Mouse (Mus musculus) heart, embryonic 15.5 days (tissue): Measurements from ENCODE around the gene Muc20. TPM values are rescaled to one million over a fixed set of nuclear protein-coding genes. Genes with fewer than 3 reads are reported as not detected.

ENCODE experiments used
- ATAC-seq: fragments of 200-750 bp; cut with Nextera tagmentation; replicated peaks from 2 replicates; pipeline ENCODE4 v1.8.0; 2017; ENCODE audit warnings: low read depth, moderate TSS enrichment; ENCODE audit not compliant: insufficient number of reproducible peaks, insufficient read depth, low FRiP score
- H3K27ac ChIP-seq: fragments of 300-500 bp; sonication (generic); 2 replicates; pipeline ENCODE4 v1.5.1; 2015; ENCODE audit warnings: mild to moderate bottlenecking, inconsistent platforms
- H3K27me3 ChIP-seq: fragments of 300-500 bp; sonication (generic); 2 replicates; pipeline ENCODE4 v1.6.1; 2015; ENCODE audit warnings: inconsistent platforms
- H3K36me3 ChIP-seq: fragments of 300-500 bp; sonication (generic); 2 replicates; pipeline ENCODE4 v1.6.1; 2015; ENCODE audit warnings: mild to moderate bottlenecking, inconsistent platforms
- H3K4me1 ChIP-seq: fragments of 300-500 bp; sonication (generic); replicated peaks from 2 replicates; pipeline ENCODE4 v1.6.1; 2015; ENCODE audit warnings: inconsistent platforms
- H3K4me2 ChIP-seq: fragments of 300-500 bp; sonication (generic); 2 replicates; pipeline ENCODE4 v1.6.1; 2015; ENCODE audit warnings: inconsistent platforms, mild to moderate bottlenecking, moderate library complexity
- H3K4me3 ChIP-seq: fragments of 300-500 bp; sonication (generic); 2 replicates; pipeline ENCODE4 v1.5.1; 2015; ENCODE audit warnings: mild to moderate bottlenecking, inconsistent platforms
- H3K9ac ChIP-seq: fragments of 300-500 bp; sonication (generic); 2 replicates; pipeline ENCODE4 v1.6.1; 2015; ENCODE audit warnings: mild to moderate bottlenecking, inconsistent platforms
- H3K9me3 ChIP-seq: fragments of 300-500 bp; sonication (generic); replicated peaks from 2 replicates; pipeline ENCODE4 v1.6.1; 2016; ENCODE audit warnings: inconsistent platforms
- WGBS: fragments of 180-500 bp; shearing (Covaris S2); methylation state at CpG from one replicate; pipeline ENCODE4 v1.1.7; 2015; ENCODE audit warnings: mixed read lengths; 5-methylcytosine and 5-hydroxymethylcytosine counted together
- polyA plus RNA-seq: library from polyadenylated mRNA; unstranded; fragments of >200 nt; fragmentation: Nextera tagmentation; extraction: Ambion mirVana; gene quantifications from 2 replicates; pipeline ENCODE4 v1.2.1, GENCODE M21; 2015

Gene Muc20
- 0.11 TPM in 1 of 2 replicates, not detected in the other for polyA plus RNA-seq

GRCm38 (mm10) chr16:32797426-32797689 lies at the start of gene Muc20:
TSS of gene Muc20 (minus strand) at chr16:32797435.
- ATAC-seq: no peak
- H3K9ac ChIP-seq: no peak within 1 kb of the TSS
- no peaks in the 10 kb centered on the region for H3K9me3 ChIP-seq
- H3K36me3 ChIP-seq: no peaks in the 10 kb centered on the region
- H3K27ac ChIP-seq: no peak within 1 kb of the TSS
- H3K4me3 ChIP-seq: no peak within 1 kb of the TSS
- WGBS: 67% methylated on average over 3 of the region's 3 CpGs
- H3K27me3 ChIP-seq: no peaks in the 10 kb centered on the region
- no peak within 1 kb of the TSS for H3K4me2 ChIP-seq
- peaks cover 19% of the 10 kb centered on the region for H3K4me1 ChIP-seq

GRCm38 (mm10) chr16:32831501-32831900 lies 34.3 kb upstream of the Muc20 start:
- H3K27me3 ChIP-seq: no peaks in the 10 kb centered on the region
- H3K4me3 ChIP-seq: no peak overlapping the region
- no peak overlapping the region for H3K27ac ChIP-seq
- no peak overlapping the region for H3K4me2 ChIP-seq
- no peaks in the 10 kb centered on the region for H3K4me1 ChIP-seq
- no peak overlapping the region for H3K9ac ChIP-seq
- 89% methylated on average over 4 of the region's 4 CpGs for WGBS
- ATAC-seq: no peak
- no peaks in the 10 kb centered on the region for H3K9me3 ChIP-seq
- H3K36me3 ChIP-seq: peaks cover 53% of the 10 kb centered on the region

- Histone ChIP-seq H3K4me1 (peaks cover 6% of the 10 kb centered on the region; the same call in 1 of the 2 replicates), H3K36me3 (peaks cover 58% of the 10 kb centered on the region)
Observed at GRCm38 (mm10) chr16:32829104-32829503, 31.9 kb upstream of the Muc20 start.

GRCm38 (mm10) chr16:32826521-32826920 lies 29.3 kb upstream of the Muc20 start:
- Histone ChIP-seq H3K4me2 (no peak overlapping the region), H3K27me3 (no peaks in the 10 kb centered on the region), H3K9me3 (no peaks in the 10 kb centered on the region), H3K27ac (no peak overlapping the region), H3K9ac (no peak overlapping the region), H3K4me1 (peaks cover 25% of the 10 kb centered on the region), H3K4me3 (no peak overlapping the region), H3K36me3 (peaks cover 61% of the 10 kb centered on the region)
- no peak for ATAC-seq
- WGBS: 91% methylated on average over 11 of the region's 11 CpGs

More at GRCm38 (mm10) chr16:32829104-32829503, 31.9 kb upstream of the Muc20 start:
- no peak overlapping the region for H3K27ac ChIP-seq
- no peak for ATAC-seq
- 82% methylated on average over 11 of the region's 11 CpGs for WGBS
- no peak overlapping the region for H3K4me2 ChIP-seq
- H3K4me3 ChIP-seq: no peak overlapping the region
- H3K27me3 ChIP-seq: no peaks in the 10 kb centered on the region
- no peak overlapping the region for H3K9ac ChIP-seq
- H3K9me3 ChIP-seq: no peaks in the 10 kb centered on the region

DNA sequence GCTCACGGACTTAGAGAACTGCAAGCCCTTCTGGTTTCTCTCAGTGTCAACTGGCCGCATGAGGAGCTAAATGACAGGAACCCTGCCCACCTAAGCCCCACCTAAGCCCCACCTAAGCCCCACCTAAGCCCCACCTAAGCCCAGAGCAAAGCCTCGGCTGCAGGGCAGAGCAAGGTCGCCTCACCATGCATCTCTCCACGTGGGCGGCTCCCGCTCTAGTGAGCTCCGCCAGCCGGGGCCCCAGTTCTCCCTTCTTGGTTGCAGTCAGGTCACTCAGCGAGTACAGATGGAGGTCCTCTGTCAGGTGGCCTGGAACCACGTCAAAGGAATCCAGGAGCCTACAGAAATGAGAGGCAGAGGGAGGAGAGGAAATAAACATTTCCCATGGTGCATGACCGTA lies 28.1 kb upstream of the Muc20 start:
- H3K4me2 ChIP-seq: no peak overlapping the region
- WGBS: 45% methylated on average over 12 of the region's 12 CpGs
- H3K4me3 ChIP-seq: no peak overlapping the region
- H3K9me3 ChIP-seq: no peaks in the 10 kb centered on the region
- ATAC-seq: no peak
- no peaks in the 10 kb centered on the region for H3K27me3 ChIP-seq
- no peak overlapping the region for H3K9ac ChIP-seq
- peaks cover 32% of the 10 kb centered on the region for H3K4me1 ChIP-seq
- H3K27ac ChIP-seq: no peak overlapping the region
- peaks cover 61% of the 10 kb centered on the region for H3K36me3 ChIP-seq

DNA sequence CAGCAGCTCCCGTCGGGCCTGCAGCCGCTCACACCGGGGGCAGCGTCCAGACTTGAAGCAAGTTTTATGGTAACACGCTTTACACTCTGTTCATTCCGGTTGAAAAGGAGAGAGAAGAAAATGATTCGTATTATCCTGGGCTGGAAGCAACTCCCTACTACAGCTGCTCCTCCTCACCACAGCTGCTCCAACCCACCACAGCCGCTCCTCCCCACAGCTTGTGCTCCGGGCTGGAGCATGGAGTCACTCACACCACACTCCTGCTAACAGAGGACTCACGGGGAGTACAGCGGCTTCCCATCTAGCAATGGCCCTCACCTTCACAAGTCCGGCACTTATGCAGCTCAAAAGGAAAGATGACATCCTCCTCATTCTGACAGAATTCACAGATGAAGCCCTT lies 26.8 kb upstream of the Muc20 start:
- no peak overlapping the region for H3K27ac ChIP-seq
- no peaks in the 10 kb centered on the region for H3K9me3 ChIP-seq
- peaks cover 32% of the 10 kb centered on the region for H3K4me1 ChIP-seq
- H3K9ac ChIP-seq: no peak overlapping the region
- H3K27me3 ChIP-seq: no peaks in the 10 kb centered on the region
- 82% methylated on average over 13 of the region's 13 CpGs for WGBS
- peaks cover 54% of the 10 kb centered on the region for H3K36me3 ChIP-seq
- no peak overlapping the region for H3K4me3 ChIP-seq
- no peak overlapping the region for H3K4me2 ChIP-seq
- no peak for ATAC-seq

- Histone ChIP-seq H3K27ac (0 out of 2 replicates have a peak overlapping the region, but pooled peaks have one; percentile 81), H3K9ac (no peak overlapping the region), H3K27me3 (no peaks in the 10 kb centered on the region), H3K4me2 (no peak overlapping the region), H3K4me3 (no peak overlapping the region), H3K4me1 (peaks cover 32% of the 10 kb centered on the region), H3K9me3 (no peaks in the 10 kb centered on the region), H3K36me3 (peaks cover 51% of the 10 kb centered on the region)
- 89% methylated on average over 8 of the region's 8 CpGs for WGBS
- ATAC-seq: no peak
Observed at GRCm38 (mm10) chr16:32823487-32823886, 26.3 kb upstream of the Muc20 start.

GRCm38 (mm10) chr16:32822881-32823280 lies 25.6 kb upstream of the Muc20 start:
- peak overlapping the region; percentile 81 for H3K27ac ChIP-seq
- H3K9me3 ChIP-seq: no peaks in the 10 kb centered on the region
- no peak for ATAC-seq
- no peaks in the 10 kb centered on the region for H3K27me3 ChIP-seq
- no peak overlapping the region for H3K4me2 ChIP-seq
- no peak overlapping the region for H3K4me3 ChIP-seq
- WGBS: 75% methylated on average over 5 of the region's 5 CpGs
- peaks cover 44% of the 10 kb centered on the region for H3K36me3 ChIP-seq
- H3K9ac ChIP-seq: no peak overlapping the region
- H3K4me1 ChIP-seq: peaks cover 32% of the 10 kb centered on the region

DNA sequence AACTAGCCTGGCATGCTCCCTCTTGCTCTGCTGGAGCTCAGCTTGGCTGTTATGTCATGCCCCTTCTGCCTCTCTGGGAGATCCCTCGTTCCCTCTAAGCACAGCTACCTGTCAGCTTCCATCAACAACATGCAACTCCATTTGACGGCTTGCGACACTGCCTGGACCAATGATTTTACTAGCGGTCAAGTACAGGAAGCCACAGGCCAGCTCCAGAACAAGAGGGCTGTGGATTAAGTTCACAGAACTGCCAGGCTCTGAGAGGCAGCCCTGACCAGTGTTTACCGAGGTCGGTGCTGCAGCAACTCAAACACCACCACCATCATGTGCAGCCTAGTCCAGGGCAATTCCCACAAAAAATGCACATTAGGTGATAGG lies 25.2 kb upstream of the Muc20 start:
- Histone ChIP-seq H3K36me3 (peaks cover 41% of the 10 kb centered on the region), H3K9ac (0 out of 2 replicates have a peak overlapping the region, but pooled peaks have one; percentile 0), H3K4me2 (peak overlapping the region; percentile 25; the same call in 1 of the 2 replicates), H3K4me3 (no peak overlapping the region), H3K9me3 (no peaks in the 10 kb centered on the region), H3K27ac (peak overlapping the region; percentile 81), H3K27me3 (no peaks in the 10 kb centered on the region), H3K4me1 (peaks cover 32% of the 10 kb centered on the region)
- peak; percentile 10; the same call in 1 of the 2 replicates for ATAC-seq
- WGBS: 38% methylated on average over 6 of the region's 6 CpGs

DNA sequence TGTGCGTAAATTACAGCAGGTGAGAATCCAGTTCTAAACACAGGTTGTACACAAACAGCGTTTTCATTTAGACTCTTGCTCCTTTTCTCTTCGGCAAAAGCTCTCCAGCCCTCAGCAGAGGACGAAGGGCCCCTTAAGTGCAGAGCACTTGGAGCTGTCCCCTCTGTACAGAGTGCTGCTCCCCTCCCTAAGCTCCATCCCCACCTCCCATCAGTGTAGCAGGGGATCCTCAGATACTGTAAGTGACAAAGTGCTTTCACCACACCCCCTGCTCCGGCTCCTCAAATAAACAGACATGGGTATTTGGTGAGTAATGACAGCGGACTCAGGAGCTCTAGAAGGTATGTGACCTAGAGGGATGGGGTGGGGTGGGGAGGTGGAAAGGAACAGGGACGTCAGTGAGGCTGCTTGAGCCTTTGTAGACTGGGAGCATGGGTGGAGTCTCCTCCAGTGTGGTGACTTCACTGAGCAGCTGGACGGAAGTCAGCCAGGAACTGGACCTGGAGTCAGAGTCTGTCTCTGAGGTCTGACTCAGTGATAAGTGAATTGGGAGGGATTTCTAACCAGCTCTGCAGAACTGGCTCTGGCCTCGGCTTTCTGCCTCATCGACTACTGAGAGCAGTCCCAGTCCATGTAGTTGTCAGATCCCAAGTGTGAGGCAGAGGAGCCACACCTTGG lies 24.7 kb upstream of the Muc20 start:
- Histone ChIP-seq H3K4me2 (peak overlapping the region; percentile 25; the same call in 1 of the 2 replicates), H3K9me3 (no peaks in the 10 kb centered on the region), H3K4me3 (no peak overlapping the region), H3K27ac (peak overlapping the region; percentile 81), H3K9ac (0 out of 2 replicates have a peak overlapping the region, but pooled peaks have one; percentile 0), H3K36me3 (peaks cover 35% of the 10 kb centered on the region), H3K27me3 (no peaks in the 10 kb centered on the region), H3K4me1 (peaks cover 32% of the 10 kb centered on the region)
- peak; percentile 83 for ATAC-seq
- 27% methylated on average over 10 of the region's 10 CpGs for WGBS

DNA sequence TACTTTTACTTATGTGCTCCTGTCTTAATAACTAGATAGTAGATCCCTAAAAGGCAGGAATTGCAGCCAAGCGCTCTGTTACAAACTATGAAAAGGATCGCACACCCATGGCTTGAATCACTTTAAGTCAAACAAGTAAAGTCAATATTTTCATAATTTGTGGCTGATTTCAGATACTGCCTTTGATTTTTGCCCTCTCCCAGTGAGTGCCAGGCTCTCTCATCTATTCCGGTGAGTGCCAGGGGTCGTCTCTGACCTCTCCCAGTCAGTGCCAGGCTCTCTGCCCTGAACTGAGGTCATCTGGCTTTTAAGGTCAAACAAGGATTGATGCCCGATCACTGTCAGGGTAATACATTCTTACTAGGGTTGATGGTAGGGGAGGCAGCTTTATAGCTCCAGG lies 21.2 kb upstream of the Muc20 start:
- Histone ChIP-seq H3K27ac (no peak overlapping the region), H3K36me3 (peaks cover 2% of the 10 kb centered on the region), H3K4me3 (no peak overlapping the region), H3K4me2 (no peak overlapping the region), H3K4me1 (peaks cover 46% of the 10 kb centered on the region), H3K9ac (no peak overlapping the region), H3K27me3 (no peaks in the 10 kb centered on the region), H3K9me3 (no peaks in the 10 kb centered on the region)
- no peak for ATAC-seq
- WGBS: 83% methylated on average over 5 of the region's 5 CpGs

- H3K9ac ChIP-seq: no peak overlapping the region
- no peaks in the 10 kb centered on the region for H3K36me3 ChIP-seq
- no peak overlapping the region for H3K4me2 ChIP-seq
- H3K9me3 ChIP-seq: no peaks in the 10 kb centered on the region
- H3K4me1 ChIP-seq: peaks cover 42% of the 10 kb centered on the region
- H3K27ac ChIP-seq: no peak overlapping the region
- H3K27me3 ChIP-seq: no peaks in the 10 kb centered on the region
- no peak for ATAC-seq
- 70% methylated on average over 4 of the region's 4 CpGs for WGBS
- no peak overlapping the region for H3K4me3 ChIP-seq
Observed at GRCm38 (mm10) chr16:32818036-32818435, 20.8 kb upstream of the Muc20 start.
